In genomic region chr11:109720809-109721319, GRCm38 (mm10) we compare ENCODE assay signal across 8 mouse cellular contexts. TPM values are rescaled to one million over a fixed set of nuclear protein-coding genes. Genes with fewer than 3 reads are reported as not detected.
DNase-seq lines count a peak whose midpoint lies in the region; TF ChIP-seq lines count a peak whose summit lies in the region.

No protein-coding gene starts in this region.

- no peaks in the 10 kb centered on the region for H3K4me1 ChIP-seq in lung, adult 2 months (ENCODE audit: control insufficient read depth, insufficient read depth, low read length)

- TF ChIP-seq CTCF in gastrocnemius, adult 2 months (IDR thresholded peaks at IDR 0.05), result no peak
- no peak for TF ChIP-seq CTCF in lung, adult 2 months (IDR thresholded peaks at IDR 0.05; ENCODE audit: insufficient read depth, low read length)

- H3K4me3 ChIP-seq in gastrocnemius, adult 2 months, result peak overlapping the region; percentile 82
- peak overlapping the region; percentile 69 for H3K4me3 ChIP-seq in lung, adult 2 months (replicated peaks; ENCODE audit: extremely low read depth, low read depth, low read length)

- 28% methylated on average over 12 of the region's 12 CpGs for WGBS in lung, adult 2 months

- intact Hi-C loops in gastrocnemius, adult 2 months (cut with DNase I), result loop anchor here (5.0 kb wide), 1 partner anchor 49 kb away; no protein-coding TSS in a partner anchor

- peak; percentile 26 to 28 for DNase-seq in urinary bladder, postnatal 36 days (ENCODE audit: low spot score in 2 of 2)
- DNase-seq in urinary bladder, adult 2 months (ENCODE audit: low spot score), result no peak
- DNase-seq in gastrocnemius, adult 2 months, result peak; percentile 63
- peak; percentile 49 for DNase-seq in kidney, adult 18-20 months
- DNase-seq in lung, adult 2 months, result peak; percentile 38
- peak; percentile 31 for DNase-seq in retina, postnatal 1 day
- DNase-seq in frontal cortex, postnatal 36 days (ENCODE audit: low spot score in 2 of 2), result no peak
- no peak for DNase-seq in layer of hippocampus, postnatal 25 days (ENCODE audit: extremely low spot score in 1 of 2, low spot score in 1 of 2)

- TF ChIP-seq POLR2A in lung, adult 2 months (IDR thresholded peaks at IDR 0.05; ENCODE audit: borderline replicate concordance, extremely low read depth, low read depth, low read length), result peak; percentile 4; the same call in 1 of the 2 replicates

- peak overlapping the region; percentile 90 for H3K27ac ChIP-seq in gastrocnemius, adult 2 months

RNA-seq across cellular contexts. Expression of gene Fam20a, which starts 1.2 kb away (rescaled TPM):
- polyA plus RNA-seq in urinary bladder, adult 2 months (2012; rRNA removed), result 10.6 and 11.8 TPM in 2 replicates
- total RNA-seq in gastrocnemius, adult 2 months (2021), result 1 to 10 TPM; 1.2 to 2.7 TPM
- polyA plus RNA-seq in lung, adult 2 months (2012; rRNA removed), result 16.6 and 17.6 TPM in 2 replicates
- total RNA-seq in layer of hippocampus, postnatal 25 days (2021), result 10 to 100 TPM; 14.3 to 15.0 TPM

Comparison
In these comparisons a context has a peak if more than half of its experiments do, and no peak if none do; other contexts are left out.
1. DNase-seq: peak in urinary bladder, postnatal 36 days (2 of 2), gastrocnemius, adult 2 months (single experiment), kidney, adult 18-20 months (single experiment), lung, adult 2 months (single experiment) and retina, postnatal 1 day (single experiment); none in urinary bladder, adult 2 months (single experiment), frontal cortex, postnatal 36 days (0 of 2) and layer of hippocampus, postnatal 25 days (0 of 2).
2. RNA of gene Fam20a, which starts 1.2 kb away (total RNA-seq): 14.3 to 15.0 TPM in layer of hippocampus, postnatal 25 days; 1.2 to 2.7 TPM in gastrocnemius, adult 2 months; every median in the first group is over 4 times any median in the second.